ENCODE assay signal across 9 mouse cellular contexts in the genomic region with DNA sequence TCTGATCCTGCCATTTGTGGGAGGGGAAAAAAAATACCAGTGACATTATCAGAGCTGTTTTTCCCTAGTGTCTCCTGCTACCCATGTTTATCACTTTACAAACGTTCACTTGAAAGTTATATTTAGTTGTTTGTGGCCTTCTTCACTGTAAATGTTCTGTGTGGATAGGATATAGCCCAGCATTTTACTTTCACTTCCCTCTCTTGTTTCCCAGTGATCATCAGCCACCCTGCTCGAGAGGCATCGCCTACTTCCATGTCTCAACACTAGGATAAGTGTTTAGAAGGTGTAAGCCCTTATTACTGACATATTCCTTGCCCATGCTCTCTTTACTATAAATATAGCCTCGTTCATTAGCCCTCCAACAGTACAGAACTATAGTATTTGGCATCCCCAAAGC.
"Had no signal": no experiment of that assay in that cellular context is flagged by ENCODE, and none has a peak within 500 bp of the region (broad histone marks: within the 10 kb centered on the region; RNA-seq: fewer than 3 reads in every experiment).

No protein-coding gene starts in this region.

- H3K4me3 ChIP-seq: limb, embryonic 13.5 days had no signal

- DNase-seq: left cerebral cortex, postnatal 4 days; lung, adult 18-20 months; right cerebral cortex, postnatal 14 days; thymus, adult 18-20 months; thymus, postnatal 25 days had no signal

- H3K36me3 ChIP-seq: limb, embryonic 13.5 days had no signal

- H3K27me3 ChIP-seq: limb, embryonic 13.5 days had no signal

- H3K27ac ChIP-seq: limb, embryonic 13.5 days; liver, embryonic 14.5 days had no signal

- H3K9ac ChIP-seq: limb, embryonic 13.5 days; liver, embryonic 14.5 days had no signal

- ATAC-seq: midbrain, embryonic 16.5 days had no signal

- H3K4me2 ChIP-seq: limb, embryonic 13.5 days; midbrain, embryonic 11.5 days had no signal

- H3K9me3 ChIP-seq: limb, embryonic 13.5 days had no signal
